Mouse (Mus musculus) midbrain, postnatal 0 days (tissue): ENCODE results near the gene Smug1. TPM values are rescaled to one million over a fixed set of nuclear protein-coding genes. Genes with fewer than 3 reads are reported as not detected.
A peak's percentile ranks its signal among the peaks of the same experiment; 100 is the strongest.

Experiments
- ATAC-seq: fragments of 200-750 bp; cut with Nextera tagmentation; 2 replicates; pipeline ENCODE4 v1.8.0; 2017; ENCODE audit warnings: moderate number of reproducible peaks, mild to moderate bottlenecking, moderate TSS enrichment, moderate library complexity; ENCODE audit not compliant: low FRiP score
- DNase-seq: peaks from one replicate; pipeline ENCODE4 v3.0.0-alpha.2; 2015; ENCODE audit warnings: low spot score
- H3K27ac ChIP-seq: fragments of 300-500 bp; sonication (generic); 2 replicates; pipeline ENCODE4 v1.5.1; 2014; ENCODE audit warnings: low read depth, mild to moderate bottlenecking, low read length, mixed read lengths
- H3K27me3 ChIP-seq: fragments of 300-500 bp; sonication (generic); 2 replicates; pipeline ENCODE4 v1.6.1; 2014; ENCODE audit warnings: low read length, control low read depth, mixed read lengths; ENCODE audit not compliant: insufficient read depth
- H3K36me3 ChIP-seq: fragments of 300-500 bp; sonication (generic); 2 replicates; pipeline ENCODE4 v1.6.1; 2014; ENCODE audit warnings: low read length, control low read depth, mixed read lengths; ENCODE audit not compliant: insufficient read depth
- H3K4me1 ChIP-seq: fragments of 300-500 bp; sonication (generic); 2 replicates; pipeline ENCODE4 v1.6.1; 2014; ENCODE audit warnings: mild to moderate bottlenecking, control low read depth, antibody characterized with exemption, low read length, mixed read lengths; ENCODE audit not compliant: insufficient read depth
- H3K4me2 ChIP-seq: fragments of 300-500 bp; sonication (generic); 2 replicates; pipeline ENCODE4 v1.6.1; 2014; ENCODE audit warnings: low read depth, mild to moderate bottlenecking, low read length, mixed read lengths; ENCODE audit not compliant: poor library complexity, severe bottlenecking
- H3K4me3 ChIP-seq: fragments of 300-500 bp; sonication (generic); 2 replicates; pipeline ENCODE4 v1.5.1; 2014; ENCODE audit warnings: low read depth, mild to moderate bottlenecking, low read length, moderate library complexity
- H3K9ac ChIP-seq: fragments of 300-500 bp; sonication (generic); replicated peaks from 2 replicates; pipeline ENCODE4 v1.6.1; 2014; ENCODE audit warnings: mild to moderate bottlenecking, low read length, moderate library complexity, mixed read lengths; ENCODE audit not compliant: poor library complexity, severe bottlenecking
- H3K9me3 ChIP-seq: fragments of 300-500 bp; sonication (generic); 2 replicates; pipeline ENCODE4 v1.6.1; 2016; ENCODE audit warnings: low read length, control low read depth
- CTCF ChIP-seq: IDR thresholded peaks from 2 replicates; pipeline ENCODE4 v1.5.1; 2016; ENCODE audit warnings: antibody characterized with exemption, mild to moderate bottlenecking
- WGBS: fragments of 180-500 bp; shearing (Covaris S2); extraction: QIAGEN DNeasy Blood & Tissue Kit; methylation state at CpG from one replicate; pipeline ENCODE4 v1.1.7; 2014; 5-methylcytosine and 5-hydroxymethylcytosine counted together
- polyA plus RNA-seq: library from polyadenylated mRNA; unstranded; fragments of >200 nt; fragmentation: Nextera tagmentation; extraction: Ambion mirVana; gene quantifications from 2 replicates; pipeline ENCODE4 v1.2.1, GENCODE M21; 2015
- total RNA-seq: library from RNA; depleted of rRNA; stranded (reverse); fragments of >200 nt; gene quantifications from 2 replicates; pipeline ENCODE4 v1.2.3, GENCODE M21; 2014

Gene Smug1
- total and polyA plus RNA-seq, 2 experiments from 2014 or later: 14.1 to 33.2 TPM

- no peak overlapping the region for H3K4me2 ChIP-seq
- WGBS: 22% methylated on average over 4 of the region's 4 CpGs
- DNase-seq (peak; percentile 78), ATAC-seq (peak; percentile 49; the same call in 1 of the 2 replicates)
- no peak overlapping the region for H3K27ac ChIP-seq
- H3K9ac ChIP-seq: no peak overlapping the region
- peaks cover 11% of the 10 kb centered on the region for H3K4me1 ChIP-seq
- H3K27me3 ChIP-seq: no peaks in the 10 kb centered on the region
- no peak for TF ChIP-seq CTCF
- no peak overlapping the region for H3K4me3 ChIP-seq
- H3K9me3 ChIP-seq: no peaks in the 10 kb centered on the region
- no peaks in the 10 kb centered on the region for H3K36me3 ChIP-seq
Measured at GRCm38 (mm10) chr15:103133761-103134160, 33.1 kb downstream of the Smug1 start.

- H3K36me3 ChIP-seq: no peaks in the 10 kb centered on the region
- 47% methylated on average over 1 of the region's 1 CpGs for WGBS
- TF ChIP-seq CTCF: peak; percentile 62
- H3K4me3 ChIP-seq: no peak overlapping the region
- 0 out of 2 replicates have a peak, but pooled peaks cover 3% of the 10 kb centered on the region for H3K27me3 ChIP-seq
- no peak overlapping the region for H3K4me2 ChIP-seq
- H3K27ac ChIP-seq: no peak overlapping the region
- H3K4me1 ChIP-seq: peaks cover 11% of the 10 kb centered on the region
- H3K9me3 ChIP-seq: no peaks in the 10 kb centered on the region
- no peak overlapping the region for H3K9ac ChIP-seq
- ATAC-seq (no peak), DNase-seq (no peak)
Measured at GRCm38 (mm10) chr15:103130729-103131128, 36.2 kb downstream of the Smug1 start.

- no peak overlapping the region for H3K27ac ChIP-seq
Measured at GRCm38 (mm10) chr15:103129289-103129688, 37.6 kb downstream of the Smug1 start.

GRCm38 (mm10) chr15:103128056-103128833 is 38.6 kb downstream of the Smug1 start:
- Histone ChIP-seq H3K9ac (no peak overlapping the region), H3K4me1 (no peaks in the 10 kb centered on the region), H3K4me3 (no peak overlapping the region), H3K9me3 (no peaks in the 10 kb centered on the region), H3K27ac (no peak overlapping the region), H3K4me2 (no peak overlapping the region), H3K36me3 (no peaks in the 10 kb centered on the region), H3K27me3 (0 out of 2 replicates have a peak, but pooled peaks cover 8% of the 10 kb centered on the region)
- DNase-seq (no peak), ATAC-seq (no peak)
- TF ChIP-seq CTCF: no peak
- 75% methylated on average over 1 of the region's 1 CpGs for WGBS

More at GRCm38 (mm10) chr15:103129289-103129688, 37.6 kb downstream of the Smug1 start:
- Histone ChIP-seq H3K36me3 (no peaks in the 10 kb centered on the region), H3K9ac (no peak overlapping the region), H3K4me2 (no peak overlapping the region), H3K4me3 (no peak overlapping the region), H3K4me1 (no peaks in the 10 kb centered on the region), H3K27me3 (0 out of 2 replicates have a peak, but pooled peaks cover 6% of the 10 kb centered on the region), H3K9me3 (no peaks in the 10 kb centered on the region)
- no peak for TF ChIP-seq CTCF
- DNase-seq: no peak
- 53% methylated on average over 6 of the region's 6 CpGs for WGBS
- ATAC-seq: no peak

- no peak overlapping the region for H3K4me2 ChIP-seq
- DNase-seq (no peak), ATAC-seq (no peak)
- no peak overlapping the region for H3K4me3 ChIP-seq
- 90% methylated on average over 5 of the region's 5 CpGs for WGBS
- H3K27me3 ChIP-seq: 0 out of 2 replicates have a peak, but pooled peaks cover 12% of the 10 kb centered on the region
- no peaks in the 10 kb centered on the region for H3K9me3 ChIP-seq
- H3K27ac ChIP-seq: no peak overlapping the region
- H3K36me3 ChIP-seq: no peaks in the 10 kb centered on the region
- no peaks in the 10 kb centered on the region for H3K4me1 ChIP-seq
- no peak overlapping the region for H3K9ac ChIP-seq
- TF ChIP-seq CTCF: no peak
Measured at GRCm38 (mm10) chr15:103125982-103126381, 40.9 kb downstream of the Smug1 start.

GRCm38 (mm10) chr15:103124254-103124653 is 42.6 kb downstream of the Smug1 start:
- no peak overlapping the region for H3K4me2 ChIP-seq
- no peak for ATAC-seq
- 69% methylated on average over 1 of the region's 1 CpGs for WGBS
- H3K27ac ChIP-seq: no peak overlapping the region
- H3K9ac ChIP-seq: no peak overlapping the region
- H3K9me3 ChIP-seq: no peaks in the 10 kb centered on the region
- DNase-seq: no peak
- no peaks in the 10 kb centered on the region for H3K36me3 ChIP-seq
- 0 out of 2 replicates have a peak, but pooled peaks cover 14% of the 10 kb centered on the region for H3K27me3 ChIP-seq
- H3K4me1 ChIP-seq: no peaks in the 10 kb centered on the region
- H3K4me3 ChIP-seq: no peak overlapping the region
- no peak for TF ChIP-seq CTCF
